Mouse (Mus musculus) olfactory bulb, adult 2 months (tissue): ENCODE results near the gene Crybg2. TPM values are rescaled to one million over a fixed set of nuclear protein-coding genes. Genes with fewer than 3 reads are reported as not detected.

ENCODE experiments used
- H3K27ac ChIP-seq: fragments of 200-500 bp; 2 replicates; pipeline ENCODE4 v1.5.1; 2012; ENCODE audit warnings: low read depth, low read length; ENCODE audit not compliant: insufficient read depth
- H3K4me1 ChIP-seq: fragments of 200-500 bp; 2 replicates; pipeline ENCODE4 v1.6.1; 2012; ENCODE audit warnings: low read length; ENCODE audit not compliant: control insufficient read depth, insufficient read depth
- H3K4me3 ChIP-seq: fragments of 200-500 bp; 2 replicates; pipeline ENCODE4 v1.5.1; 2012; ENCODE audit warnings: mild to moderate bottlenecking, low read depth, low read length, moderate library complexity; ENCODE audit not compliant: insufficient read depth
- CTCF ChIP-seq: fragments of 200-500 bp; IDR thresholded peaks from 2 replicates; pipeline ENCODE4 v1.5.1; 2012; ENCODE audit warnings: low read depth, mild to moderate bottlenecking, low read length, moderate library complexity; ENCODE audit not compliant: insufficient read depth
- POLR2A ChIP-seq: fragments of 200-500 bp; IDR thresholded peaks from 2 replicates; pipeline ENCODE4 v1.6.1; 2012; ENCODE audit warnings: mild to moderate bottlenecking, low read depth, low read length, moderate library complexity; ENCODE audit not compliant: insufficient read depth
- WGBS: fragments of 180-500 bp; shearing (Covaris S2); methylation state at CpG from one replicate; pipeline ENCODE4 v1.1.7; 2018; 5-methylcytosine and 5-hydroxymethylcytosine counted together
- polyA plus RNA-seq: library from polyadenylated mRNA; stranded (reverse); fragments of >200 nt; gene quantifications from 2 replicates; pipeline ENCODE4 v1.2.4, GENCODE M21; 2012; ENCODE audit warnings: low replicate concordance; ENCODE audit not compliant: missing spikeins, insufficient read depth, insufficient read length

Crybg2 gene
- polyA plus RNA-seq, 1 experiment, result not detected

DNA sequence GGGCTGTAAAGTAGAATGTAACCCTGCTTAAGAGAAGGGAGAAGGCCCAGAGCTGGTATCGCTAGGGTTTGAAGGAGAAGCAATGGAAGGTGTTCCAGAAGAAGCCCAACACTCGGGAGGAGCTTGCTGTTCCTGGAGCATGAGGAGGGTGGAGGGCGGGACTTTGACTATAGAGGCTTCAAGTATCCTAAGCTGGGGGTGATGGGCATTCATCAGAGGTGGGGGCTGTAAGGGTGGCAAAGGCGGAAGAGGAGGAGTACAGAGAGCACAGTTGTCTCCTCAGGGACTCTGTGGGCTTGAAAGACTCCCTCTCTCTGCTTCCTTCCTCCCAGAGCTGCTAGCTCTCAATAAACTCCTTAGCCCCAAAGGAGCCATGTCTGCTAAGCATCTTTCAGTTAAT lies 39.6 kb downstream of the Crybg2 start:
- no peaks in the 10 kb centered on the region; the same call in 1 of the 2 replicates for H3K4me1 ChIP-seq
- TF ChIP-seq CTCF, result no peak
- TF ChIP-seq POLR2A, result no peak
- H3K4me3 ChIP-seq, result no peak overlapping the region
- no peak overlapping the region for H3K27ac ChIP-seq
- WGBS, result 83% methylated on average over 4 of the region's 4 CpGs

DNA sequence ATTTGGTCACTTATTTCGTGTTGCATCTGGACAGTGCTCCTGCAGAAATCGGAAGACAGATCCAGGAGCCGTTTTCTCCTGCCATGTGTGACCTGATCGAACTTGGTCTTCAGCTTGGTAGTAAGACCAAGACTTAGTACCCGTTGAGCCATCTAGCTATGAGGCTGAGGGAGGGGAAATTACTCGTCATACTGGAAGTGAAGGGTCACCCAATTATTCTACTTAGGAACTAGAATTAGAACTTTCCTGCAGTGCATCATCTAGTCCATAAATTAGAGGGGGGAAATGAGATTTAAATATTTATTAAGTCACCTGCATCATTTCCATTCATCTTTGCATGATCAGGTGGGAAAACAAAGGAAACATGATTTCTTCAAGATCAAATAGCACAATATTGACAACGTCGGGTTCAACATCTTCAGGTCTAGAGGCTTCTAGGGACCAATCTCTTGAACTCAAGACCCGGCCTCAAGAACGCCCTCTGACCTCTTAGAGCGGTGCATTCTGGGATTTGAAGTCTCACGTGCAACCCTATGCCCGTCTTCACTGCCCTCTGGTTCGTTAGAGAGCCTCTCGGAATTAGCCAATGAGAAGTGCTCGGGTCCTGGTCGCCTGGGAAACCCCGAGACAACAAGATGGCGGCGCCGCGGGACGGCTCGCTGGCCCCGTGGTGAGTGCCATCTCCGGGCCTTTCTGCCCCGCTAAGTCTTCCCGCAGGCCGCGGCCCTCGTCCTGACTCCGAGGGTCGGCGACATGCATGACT lies 41.5 kb downstream of the Crybg2 start, which contains the start of gene Ubxn11:
TSS of gene Ubxn11 (plus strand) at position 592 of the 763 bp plus-strand sequence.
- WGBS, result 18% methylated on average over 34 of the region's 34 CpGs
- Histone ChIP-seq H3K4me1 (no peaks in the 10 kb centered on the region; the same call in 1 of the 2 replicates), H3K27ac (no peak within 1 kb of the TSS), H3K4me3 (peak within 1 kb of the TSS; percentile 79)
- TF ChIP-seq POLR2A, result peak; percentile 43; the same call in 1 of the 2 replicates
- no peak for TF ChIP-seq CTCF

DNA sequence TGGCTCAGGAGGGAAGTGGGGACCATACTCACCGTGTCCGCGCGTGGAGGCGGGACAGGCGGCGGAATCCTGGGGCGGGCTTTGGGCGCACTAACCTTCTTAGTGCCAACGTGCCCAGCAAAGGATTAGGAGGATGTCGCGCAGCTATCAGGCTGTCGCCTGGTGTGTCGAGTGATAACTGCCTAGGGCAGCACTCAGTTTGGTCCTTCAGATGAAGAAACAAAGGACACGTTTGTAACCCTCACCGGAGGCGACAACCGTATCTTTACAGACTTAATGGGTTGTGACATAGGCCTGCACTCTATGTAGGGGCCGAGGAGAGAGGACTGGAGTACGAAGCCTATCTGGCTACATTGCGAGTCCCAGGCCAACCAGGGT lies 42.1 kb downstream of the Crybg2 start:
- H3K27ac ChIP-seq, result no peak overlapping the region
- WGBS, result 2% methylated on average over 21 of the region's 21 CpGs
- TF ChIP-seq CTCF (no peak), POLR2A (no peak)

DNA sequence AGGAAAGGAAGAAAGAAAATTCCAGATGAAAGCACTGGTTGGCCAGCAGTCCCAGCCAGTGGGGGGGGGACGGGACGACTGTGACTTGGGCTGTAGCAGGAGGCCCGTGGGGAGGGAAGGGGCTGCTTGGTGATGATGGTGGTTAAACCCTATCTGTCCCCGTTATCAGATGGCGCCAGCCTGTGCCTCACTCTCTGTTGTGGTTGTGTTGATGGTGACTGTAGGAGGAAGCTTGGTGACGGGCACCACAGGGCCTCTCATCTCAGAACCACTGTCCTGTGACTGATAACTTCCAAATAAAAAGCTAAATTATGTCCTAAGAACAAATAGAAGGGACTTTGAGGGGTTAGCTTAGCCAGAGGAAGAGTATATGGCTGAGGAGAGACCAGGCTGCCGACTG lies 45.5 kb downstream of the Crybg2 start:
- Histone ChIP-seq H3K4me3 (no peak overlapping the region), H3K27ac (no peak overlapping the region), H3K4me1 (peaks cover 7% of the 10 kb centered on the region)
- 86% methylated on average over 7 of the region's 7 CpGs for WGBS
- TF ChIP-seq CTCF, result no peak

More for the DNA sequence above, 42.1 kb downstream of the Crybg2 start:
- H3K4me1 ChIP-seq, result peaks cover 2% of the 10 kb centered on the region
- H3K4me3 ChIP-seq, result peak overlapping the region; percentile 79

DNA sequence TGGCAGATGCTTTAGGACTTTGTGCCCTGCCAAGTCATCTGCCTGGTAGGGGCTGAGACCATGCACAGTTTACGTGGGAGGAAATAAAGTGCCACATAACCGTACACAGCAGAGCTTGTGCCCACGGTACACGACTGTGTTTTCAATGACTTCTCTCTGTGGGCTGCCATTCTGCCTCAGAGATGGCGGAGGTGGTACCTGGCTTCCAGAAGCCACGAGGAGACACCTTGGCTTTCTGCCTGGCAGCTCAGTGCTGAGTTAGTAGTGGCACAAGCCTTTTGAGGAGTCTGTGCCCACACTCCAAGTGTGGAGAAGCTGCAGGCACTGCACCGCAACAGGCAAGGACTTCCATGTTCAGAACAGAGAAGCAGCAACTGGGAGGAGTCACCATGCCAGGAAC lies 47.1 kb downstream of the Crybg2 start:
- no peak for TF ChIP-seq POLR2A
- TF ChIP-seq CTCF, result no peak
- H3K4me3 ChIP-seq, result no peak overlapping the region
- H3K4me1 ChIP-seq, result peaks cover 12% of the 10 kb centered on the region
- 68% methylated on average over 7 of the region's 7 CpGs for WGBS
- no peak overlapping the region for H3K27ac ChIP-seq

DNA sequence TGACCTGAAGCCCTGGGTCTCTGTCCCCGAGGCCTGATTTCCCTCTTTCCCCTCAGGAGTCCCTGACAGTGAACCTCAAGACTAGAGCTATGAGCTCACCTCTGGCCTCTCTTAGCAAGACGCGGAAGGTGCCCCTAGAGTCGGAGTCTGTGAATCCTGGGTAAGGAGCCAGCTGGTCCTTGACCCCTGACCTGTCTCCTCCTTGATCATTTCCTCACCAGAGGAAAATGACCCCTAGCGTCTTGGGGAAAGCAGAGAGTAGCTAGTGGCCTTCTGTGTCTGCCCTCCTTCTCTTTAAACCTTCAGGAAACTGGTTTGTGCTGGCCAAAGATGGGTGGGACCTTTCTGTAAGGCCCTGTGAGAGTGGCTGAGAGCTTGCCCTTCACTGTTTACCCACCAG lies 47.6 kb downstream of the Crybg2 start:
- WGBS, result 74% methylated on average over 5 of the region's 5 CpGs
- no peak for TF ChIP-seq POLR2A
- no peak for TF ChIP-seq CTCF
- no peak overlapping the region for H3K4me3 ChIP-seq
- H3K27ac ChIP-seq, result no peak overlapping the region
- peaks cover 17% of the 10 kb centered on the region for H3K4me1 ChIP-seq

DNA sequence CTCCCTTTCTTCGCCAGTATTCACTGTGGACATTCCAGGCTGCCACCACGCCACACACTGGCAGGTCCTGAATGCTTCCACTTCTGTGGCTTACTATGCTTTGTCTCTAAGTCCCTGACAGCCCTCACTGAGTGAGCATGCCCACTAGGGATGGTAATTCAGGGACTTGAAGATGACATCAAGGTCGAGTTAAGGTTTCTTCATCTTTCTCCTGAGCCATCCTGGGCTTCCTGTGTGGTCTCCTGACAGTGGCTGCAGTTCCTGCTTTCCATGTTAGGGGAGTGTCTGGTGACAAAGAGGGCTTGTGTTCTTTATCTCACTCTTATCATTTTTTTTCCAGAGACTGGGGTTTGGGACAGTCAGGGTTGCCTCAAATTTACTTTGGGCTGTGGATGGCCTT lies 50.0 kb downstream of the Crybg2 start:
- H3K4me3 ChIP-seq, result no peak overlapping the region
- TF ChIP-seq POLR2A (no peak), CTCF (no peak)
- peaks cover 26% of the 10 kb centered on the region for H3K4me1 ChIP-seq
- 67% methylated on average over 3 of the region's 3 CpGs for WGBS
- H3K27ac ChIP-seq, result no peak overlapping the region

DNA sequence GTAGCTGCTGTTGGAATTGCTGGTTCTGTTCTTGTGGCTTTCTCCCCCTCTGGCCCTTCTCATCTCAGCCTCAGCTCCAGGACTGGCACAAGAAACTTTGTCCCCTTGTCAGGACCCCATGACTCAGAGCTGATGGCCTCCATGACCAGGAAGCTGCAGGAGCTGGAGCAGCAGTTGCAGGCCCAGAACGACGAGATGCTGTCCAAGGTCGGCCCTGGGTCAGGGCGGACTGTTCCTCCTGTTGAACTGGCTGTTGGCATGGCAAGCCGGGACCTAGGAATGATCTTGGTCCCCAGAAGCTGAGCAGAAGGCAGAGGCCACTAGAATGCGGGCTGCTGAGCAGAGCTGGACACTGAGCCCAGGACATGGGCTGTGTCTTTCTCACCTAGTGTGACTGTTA lies 51.8 kb downstream of the Crybg2 start:
- 85% methylated on average over 6 of the region's 6 CpGs for WGBS
- no peak for TF ChIP-seq POLR2A
- TF ChIP-seq CTCF, result no peak

DNA sequence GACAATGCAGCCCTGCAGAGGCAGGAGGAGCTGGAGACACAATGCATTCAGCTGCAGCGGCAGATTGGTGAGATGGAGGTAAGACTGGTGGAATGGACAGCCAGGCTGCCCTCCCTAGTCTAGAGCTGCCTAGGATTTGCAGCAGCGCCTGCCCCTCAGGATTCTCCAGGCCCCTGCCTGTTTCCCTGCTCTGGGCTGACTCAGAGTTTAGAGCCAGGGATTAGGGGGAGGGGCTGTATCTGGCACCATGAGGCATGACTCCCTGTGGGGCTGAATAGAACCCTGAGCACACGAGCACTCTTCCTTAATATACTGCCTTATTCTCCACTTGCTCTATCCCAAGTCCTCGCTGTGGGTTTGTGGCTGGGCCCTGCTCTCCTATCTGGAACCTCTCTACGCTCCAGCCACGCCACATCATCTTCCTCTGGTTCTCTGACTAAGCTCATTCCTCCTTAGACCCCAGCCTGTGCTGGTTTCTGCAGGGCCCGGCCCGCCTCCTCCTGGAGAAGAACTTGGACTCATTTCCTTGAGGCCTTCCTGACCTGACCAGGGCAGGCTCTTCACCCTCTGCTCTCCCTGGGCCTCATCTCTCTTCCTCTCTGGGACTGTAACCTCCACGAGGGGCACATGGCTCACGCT lies 52.9 kb downstream of the Crybg2 start:
- Histone ChIP-seq H3K27ac (0 out of 2 replicates have a peak overlapping the region, but pooled peaks have one; percentile 48), H3K4me1 (peaks cover 18% of the 10 kb centered on the region), H3K4me3 (no peak overlapping the region)
- WGBS, result 49% methylated on average over 10 of the region's 10 CpGs
- TF ChIP-seq CTCF, result no peak
- no peak for TF ChIP-seq POLR2A

More for the DNA sequence above, 51.8 kb downstream of the Crybg2 start:
- Histone ChIP-seq H3K27ac (no peak overlapping the region), H3K4me3 (no peak overlapping the region), H3K4me1 (peaks cover 26% of the 10 kb centered on the region)
